Mouse (Mus musculus) T-helper 2 cell (primary cell): Measurements from ENCODE around the gene Arih2.

Experiments
- in situ Hi-C: fragments of 300-600 bp; cut with MboI, MseI; formaldehyde crosslinking; loops from one replicate; pipeline ENCODE4 v1.15.1; 2025; ENCODE audit warnings: high pct_unique_total_duplicates

The Arih2 gene

GRCm38 (mm10) chr9:108587571-108588180 lies 61.5 kb downstream of the Arih2 start:
- in situ Hi-C loops: no loop called here

GRCm38 (mm10) chr9:108579344-108579690 lies 69.9 kb downstream of the Arih2 start:
- in situ Hi-C loops: loop anchor here (5.0 kb wide), 1 partner anchor 68 kb away; the partner anchor contains the start of gene Arih2

- in situ Hi-C loops: loop anchor here (5.0 kb wide), 1 partner anchor 69 kb away; the partner anchor contains the start of gene Arih2
Observed at GRCm38 (mm10) chr9:108578545-108579343, 70.4 kb downstream of the Arih2 start, which contains the start of gene Wdr6. Gene Wdr6 (minus strand): TSS chr9:108578739.

GRCm38 (mm10) chr9:108577934-108578544 lies 71.1 kb downstream of the Arih2 start:
- in situ Hi-C loops: loop anchor here (5.0 kb wide), 1 partner anchor 69 kb away; the partner anchor contains the start of gene Arih2

GRCm38 (mm10) chr9:108577025-108577424 lies 72.2 kb downstream of the Arih2 start:
- in situ Hi-C loops: loop anchor here (5.0 kb wide), 1 partner anchor 70 kb away; the partner anchor contains the start of gene Arih2

- in situ Hi-C loops: loop anchor here (5.0 kb wide), 1 partner anchor 72 kb away; the partner anchor contains the start of gene Arih2
Observed at GRCm38 (mm10) chr9:108575321-108576297, 73.6 kb downstream of the Arih2 start.

- in situ Hi-C loops: loop anchor here (5.0 kb wide), 1 partner anchor 72 kb away; the partner anchor contains the start of gene Arih2
Observed at GRCm38 (mm10) chr9:108574921-108575320, 74.3 kb downstream of the Arih2 start.

GRCm38 (mm10) chr9:108573774-108574690 lies 75.2 kb downstream of the Arih2 start:
- in situ Hi-C loops: no loop called here

GRCm38 (mm10) chr9:108572321-108572720 lies 76.9 kb downstream of the Arih2 start:
- in situ Hi-C loops: no loop called here

- in situ Hi-C loops: no loop called here
Observed at GRCm38 (mm10) chr9:108571401-108571973, 77.7 kb downstream of the Arih2 start.

- in situ Hi-C loops: no loop called here
Observed at GRCm38 (mm10) chr9:108570207-108570896, 78.8 kb downstream of the Arih2 start.

GRCm38 (mm10) chr9:108569381-108570206 lies 79.6 kb downstream of the Arih2 start, which contains the start of gene Dalrd3:
Gene Dalrd3 (plus strand): TSS chr9:108569886.
- in situ Hi-C loops: loop anchor here (5.0 kb wide), 1 partner anchor 483 kb away; no protein-coding TSS in a partner anchor

GRCm38 (mm10) chr9:108568511-108568921 lies 80.7 kb downstream of the Arih2 start:
- in situ Hi-C loops: loop anchor here (5.0 kb wide), 1 partner anchor 484 kb away; no protein-coding TSS in a partner anchor

GRCm38 (mm10) chr9:108567931-108568419 lies 81.2 kb downstream of the Arih2 start:
- in situ Hi-C loops: loop anchor here (5.0 kb wide), 1 partner anchor 484 kb away; no protein-coding TSS in a partner anchor

- in situ Hi-C loops: loop anchor here (5.0 kb wide), 1 partner anchor 485 kb away; no protein-coding TSS in a partner anchor
Observed at GRCm38 (mm10) chr9:108566815-108567776, 82.1 kb downstream of the Arih2 start, which contains the start of gene Ndufaf3. Gene Ndufaf3 (minus strand): TSS chr9:108567434.
